ENCODE assay signal across 15 mouse cellular contexts in the genomic region with DNA sequence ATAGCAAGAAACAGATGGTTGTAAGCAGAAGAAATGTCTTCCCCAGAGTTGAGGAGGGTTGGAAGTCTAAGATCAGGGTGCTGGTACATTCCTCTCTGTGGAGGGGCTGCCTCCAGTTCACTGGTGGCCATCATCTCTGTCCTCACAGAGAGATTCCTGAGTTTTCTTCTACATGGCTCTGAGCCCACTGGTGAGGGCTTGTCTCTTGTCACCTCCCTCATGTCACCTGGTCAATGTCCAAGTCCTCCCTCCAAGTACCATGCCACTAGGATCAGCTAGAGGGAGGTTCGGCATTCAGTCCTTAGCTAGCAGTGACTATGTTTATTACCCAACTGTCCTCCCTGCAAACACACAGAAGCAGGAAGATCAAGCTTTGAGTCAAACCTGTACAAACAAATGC.
"Had no signal": no experiment of that assay in that cellular context is flagged by ENCODE, and none has a peak within 500 bp of the region (broad histone marks: within the 10 kb centered on the region; RNA-seq: fewer than 3 reads in every experiment).

No protein-coding gene starts in this region.

- H3K4me2 ChIP-seq: liver, embryonic 12.5 days; midbrain, embryonic 12.5 days; neural tube, embryonic 13.5 days had no signal

- H3K36me3 ChIP-seq: limb, embryonic 10.5 days; liver, embryonic 12.5 days; midbrain, embryonic 12.5 days; neural tube, embryonic 13.5 days had no signal

- H3K9ac ChIP-seq: liver, embryonic 12.5 days; midbrain, embryonic 12.5 days; neural tube, embryonic 13.5 days had no signal

- H3K27ac ChIP-seq: kidney, postnatal 0 days; layer of hippocampus, adult 2 months; limb, embryonic 10.5 days; liver, embryonic 12.5 days; midbrain, embryonic 12.5 days; neural tube, embryonic 13.5 days had no signal

- DNase-seq: kidney, adult 11 months; kidney, adult 9 months; kidney, postnatal 4 days; retina, postnatal 1 day; right cerebral cortex, postnatal 4 days; spleen, adult 18-20 months; thymus, adult 2 months; thymus, postnatal 25 days had no signal

- H3K27me3 ChIP-seq: liver, embryonic 12.5 days; midbrain, embryonic 12.5 days; neural tube, embryonic 13.5 days had no signal

- H3K4me3 ChIP-seq: layer of hippocampus, adult 2 months; limb, embryonic 10.5 days; liver, embryonic 12.5 days; midbrain, embryonic 12.5 days; neural tube, embryonic 13.5 days had no signal

- H3K4me1 ChIP-seq: liver, embryonic 12.5 days had no signal

- H3K9me3 ChIP-seq: limb, embryonic 10.5 days; liver, embryonic 12.5 days; midbrain, embryonic 12.5 days; neural tube, embryonic 13.5 days had no signal

- ATAC-seq: liver, embryonic 12.5 days; midbrain, embryonic 16.5 days had no signal
